Mouse (Mus musculus): ENCODE measurements around the gene Tom1l1.

The Tom1l1 gene

GRCm38 (mm10) chr11:90612118-90612517, 76.0 kb downstream of the Tom1l1 start:
- DNase-seq: no peak

DNA sequence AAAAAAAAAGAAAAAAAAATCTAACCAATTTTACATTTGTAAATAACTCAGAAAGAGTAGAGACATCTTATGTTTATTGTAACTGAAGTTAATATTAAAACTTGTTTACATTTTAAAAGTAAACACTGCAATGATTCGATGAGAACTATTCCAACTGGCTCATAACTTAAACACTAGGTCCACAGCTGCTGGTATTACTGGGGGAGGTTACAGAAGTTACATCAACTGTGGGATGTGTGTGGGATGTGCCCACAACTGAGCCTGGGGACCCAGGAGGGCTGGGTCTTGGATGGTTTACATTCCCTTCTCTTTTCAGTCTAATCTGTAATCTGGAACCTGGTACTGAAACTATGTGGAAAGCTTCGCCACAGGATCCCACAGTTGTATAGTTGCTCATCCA, 85.1 kb downstream of the Tom1l1 start:
- no peak for DNase-seq

DNA sequence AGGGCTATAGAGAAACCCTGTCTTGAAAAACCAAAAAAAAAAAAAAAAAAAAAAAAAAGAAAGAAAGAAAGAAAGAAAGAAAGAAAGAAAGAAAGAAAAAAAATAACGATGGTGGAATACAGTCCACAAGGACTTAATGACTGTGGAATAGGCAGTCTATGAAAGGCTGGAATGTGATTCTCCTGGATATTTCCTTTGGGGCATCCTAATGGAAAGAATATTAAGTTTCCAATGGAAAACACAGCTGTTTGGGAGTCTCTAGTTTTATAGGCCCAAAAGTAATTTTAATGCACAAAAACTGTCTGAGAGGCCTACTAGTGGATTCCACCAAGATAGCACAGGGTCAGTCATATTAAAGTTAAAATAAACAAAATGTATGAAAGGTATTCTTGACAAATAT, 92.3 kb downstream of the Tom1l1 start:
- no peak for DNase-seq
